Mouse (Mus musculus) thymus, adult 2 months (tissue): ENCODE results near the gene Mmp2.

Source experiments
- CTCF ChIP-seq: fragments of 200-500 bp; IDR thresholded peaks from 2 replicates; pipeline ENCODE4 v1.5.1; 2012; ENCODE audit warnings: mild to moderate bottlenecking, control low read depth, low read length, moderate library complexity, borderline replicate concordance; ENCODE audit not compliant: control insufficient read depth, poor library complexity, insufficient read depth; ENCODE audit errors: extremely low read depth
- POLR2A ChIP-seq: fragments of 200-500 bp; IDR thresholded peaks from 2 replicates; pipeline ENCODE4 v1.6.1; 2012; ENCODE audit warnings: mild to moderate bottlenecking, low read length, control low read depth, moderate library complexity; ENCODE audit not compliant: control insufficient read depth, poor library complexity, insufficient read depth; ENCODE audit errors: extremely low read depth

DNA sequence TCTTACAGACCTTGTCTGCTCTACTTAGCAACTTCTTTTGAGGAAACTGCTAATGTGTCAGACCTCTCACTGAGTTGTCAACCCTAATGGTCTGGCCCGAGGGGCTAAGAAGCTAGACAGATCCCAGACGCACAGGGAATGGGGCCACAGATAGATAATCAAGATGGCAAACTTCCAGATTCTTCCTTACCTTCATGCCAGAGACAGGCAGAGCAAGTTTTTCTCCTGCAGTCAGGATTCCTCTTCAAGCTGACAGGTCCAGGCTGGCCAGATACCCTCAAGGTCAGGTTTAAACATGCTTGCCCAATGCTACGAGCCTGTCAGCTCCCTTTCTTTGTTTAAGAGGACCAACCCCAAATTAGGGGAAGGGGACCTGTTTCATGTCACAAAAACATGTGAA, 46.1 kb upstream of the Mmp2 start:
- TF ChIP-seq CTCF: no peak
- no peak for TF ChIP-seq POLR2A
